Mouse (Mus musculus) C2C12 (cell line): ENCODE results near the gene Tdrd12. TPM values are rescaled to one million over a fixed set of nuclear protein-coding genes. Genes with fewer than 3 reads are reported as not detected.

Source experiments
- H3K27me3 ChIP-seq: one replicate; pipeline ENCODE4 v1.6.1; 2011; ENCODE audit not compliant: control insufficient read depth, insufficient read depth, insufficient read length
- H3K36me3 ChIP-seq: one replicate; pipeline ENCODE4 v1.6.1; 2011; ENCODE audit not compliant: control insufficient read depth, insufficient read depth
- H3K4me3 ChIP-seq: one replicate; pipeline ENCODE4 v1.5.1; 2011; ENCODE audit warnings: mild to moderate bottlenecking, control low read depth; ENCODE audit not compliant: poor library complexity, insufficient read depth, severe bottlenecking
- H3K79me2 ChIP-seq: one replicate; pipeline ENCODE4 v1.6.1; 2011; ENCODE audit not compliant: control insufficient read depth, insufficient read depth
- H3K79me3 ChIP-seq: one replicate; pipeline ENCODE4 v1.6.1; 2011; ENCODE audit warnings: low read depth, control low read depth
- H3ac ChIP-seq: one replicate; pipeline ENCODE3; 2011; ENCODE audit warnings: low read depth; ENCODE audit not compliant: control insufficient read depth, insufficient read length
- CEBPB ChIP-seq: IDR thresholded peaks from one replicate; pipeline ENCODE4 v1.6.1; 2011; ENCODE audit warnings: low read depth, mild to moderate bottlenecking, control low read depth, moderate library complexity
- CTCF ChIP-seq: IDR thresholded peaks from one replicate; pipeline ENCODE4 v1.5.1; 2011; ENCODE audit not compliant: control insufficient read depth, insufficient read depth, insufficient read length
- FOSL1 ChIP-seq: IDR thresholded peaks from one replicate; pipeline ENCODE4 v1.8.0; 2011; ENCODE audit warnings: mild to moderate bottlenecking, low read length; ENCODE audit not compliant: poor library complexity, insufficient read depth, severe bottlenecking
- MAX ChIP-seq: IDR thresholded peaks from one replicate; pipeline ENCODE4 v1.6.1; 2011; ENCODE audit warnings: mild to moderate bottlenecking, control low read depth
- MYOD1 ChIP-seq: IDR thresholded peaks from one replicate; pipeline ENCODE4 v1.6.1; 2011; ENCODE audit warnings: low read depth; ENCODE audit not compliant: control insufficient read depth, insufficient read length
- MYOG ChIP-seq: IDR thresholded peaks from one replicate; pipeline ENCODE4 v1.6.1; 2011; ENCODE audit not compliant: control insufficient read depth, insufficient read length; ENCODE audit errors: extremely low read depth
- USF1 ChIP-seq: IDR thresholded peaks from one replicate; pipeline ENCODE4 v1.6.1; 2011; ENCODE audit warnings: low read depth, mild to moderate bottlenecking, control low read depth, moderate library complexity
- polyA plus RNA-seq: library from polyadenylated mRNA; unstranded; fragments of >200 nt; fragmentation: generic; extraction: Trizol; gene quantifications from one replicate; pipeline ENCODE4 v1.2.1, GENCODE M21; 2012; ENCODE audit warnings: missing spikeins

The Tdrd12 gene
- polyA plus RNA-seq, 1 experiment = not detected

- Histone ChIP-seq H3ac (no peak overlapping the region), H3K27me3 (peaks cover 24% of the 10 kb centered on the region), H3K4me3 (no peak overlapping the region), H3K36me3 (no peaks in the 10 kb centered on the region), H3K79me3 (no peaks in the 10 kb centered on the region), H3K79me2 (no peaks in the 10 kb centered on the region)
- TF ChIP-seq MYOD1 (no peak), USF1 (no peak), FOSL1 (no peak), MYOG (no peak), MAX (no peak), CTCF (no peak)
Observed at GRCm38 (mm10) chr7:35564067-35564865, 26.7 kb upstream of the Tdrd12 start.

- TF ChIP-seq FOSL1 = no peak
- TF ChIP-seq MYOD1 = no peak
- no peak for TF ChIP-seq CTCF
- TF ChIP-seq USF1 = no peak
- TF ChIP-seq CEBPB = no peak
- no peak for TF ChIP-seq MYOG
- TF ChIP-seq MAX = no peak
- Histone ChIP-seq H3K27me3 (peaks cover 24% of the 10 kb centered on the region), H3K79me2 (no peaks in the 10 kb centered on the region), H3ac (no peak overlapping the region), H3K36me3 (no peaks in the 10 kb centered on the region), H3K4me3 (no peak overlapping the region), H3K79me3 (no peaks in the 10 kb centered on the region)
Observed at GRCm38 (mm10) chr7:35563071-35563470, 25.5 kb upstream of the Tdrd12 start.

- H3K79me3 ChIP-seq = no peaks in the 10 kb centered on the region
- H3K27me3 ChIP-seq = peaks cover 24% of the 10 kb centered on the region
- H3K4me3 ChIP-seq = no peak overlapping the region
- no peak overlapping the region for H3ac ChIP-seq
- no peaks in the 10 kb centered on the region for H3K79me2 ChIP-seq
- no peak for TF ChIP-seq MAX
- TF ChIP-seq CEBPB = no peak
- no peak for TF ChIP-seq USF1
- TF ChIP-seq FOSL1 = no peak
- no peak for TF ChIP-seq MYOG
- no peak for TF ChIP-seq CTCF
- no peak for TF ChIP-seq MYOD1
- no peaks in the 10 kb centered on the region for H3K36me3 ChIP-seq
Observed at GRCm38 (mm10) chr7:35559838-35560237, 22.3 kb upstream of the Tdrd12 start.

DNA sequence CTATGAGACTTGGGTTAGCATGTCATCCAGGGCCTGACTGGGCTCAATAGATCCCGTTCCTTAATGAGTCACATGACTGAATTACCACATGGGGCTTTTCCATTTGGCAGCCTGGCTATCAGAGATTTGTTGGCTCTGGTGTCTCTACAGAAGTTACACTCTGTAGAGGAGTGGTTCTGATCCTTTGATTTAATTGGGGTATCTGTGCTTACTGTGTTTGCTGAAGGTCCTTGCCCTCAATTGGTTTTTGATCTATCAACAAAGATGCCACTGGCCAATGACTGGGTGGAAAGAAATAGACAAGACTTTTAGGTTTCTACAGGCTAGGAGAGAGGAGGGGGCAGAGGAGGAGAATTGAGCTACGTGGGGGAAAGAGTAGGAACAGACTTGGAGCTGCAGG is 21.1 kb upstream of the Tdrd12 start:
- Histone ChIP-seq H3ac (no peak overlapping the region), H3K27me3 (peaks cover 24% of the 10 kb centered on the region), H3K4me3 (no peak overlapping the region), H3K79me3 (peaks cover 3% of the 10 kb centered on the region), H3K36me3 (no peaks in the 10 kb centered on the region), H3K79me2 (no peaks in the 10 kb centered on the region)
- TF ChIP-seq MYOG (no peak), CEBPB (no peak), USF1 (peak; percentile 44), MYOD1 (no peak)

DNA sequence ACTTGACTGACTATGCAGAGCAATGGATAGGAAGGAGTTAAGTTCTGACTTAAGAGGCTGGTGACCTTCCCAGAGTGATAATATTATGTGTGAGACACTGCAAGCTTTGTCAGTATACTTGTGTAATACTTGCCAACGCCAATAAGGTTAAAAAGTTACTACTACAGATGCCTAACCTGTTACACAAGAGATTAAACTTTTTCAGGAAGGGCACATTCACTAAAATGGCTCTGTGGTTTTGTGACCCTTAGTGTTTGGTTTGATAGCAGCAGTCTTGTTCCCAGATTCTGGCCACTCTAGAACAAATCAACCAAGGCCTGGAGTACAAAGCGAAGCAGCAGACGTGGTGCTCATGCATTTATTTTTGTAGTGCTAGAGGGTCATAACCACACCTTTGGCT is 20.0 kb upstream of the Tdrd12 start:
- TF ChIP-seq FOSL1 (no peak), USF1 (no peak), MAX (no peak), MYOG (no peak), MYOD1 (no peak), CEBPB (no peak), CTCF (no peak)
- Histone ChIP-seq H3ac (no peak overlapping the region), H3K79me3 (peaks cover 3% of the 10 kb centered on the region), H3K79me2 (no peaks in the 10 kb centered on the region), H3K4me3 (no peak overlapping the region), H3K36me3 (no peaks in the 10 kb centered on the region), H3K27me3 (peaks cover 18% of the 10 kb centered on the region)

DNA sequence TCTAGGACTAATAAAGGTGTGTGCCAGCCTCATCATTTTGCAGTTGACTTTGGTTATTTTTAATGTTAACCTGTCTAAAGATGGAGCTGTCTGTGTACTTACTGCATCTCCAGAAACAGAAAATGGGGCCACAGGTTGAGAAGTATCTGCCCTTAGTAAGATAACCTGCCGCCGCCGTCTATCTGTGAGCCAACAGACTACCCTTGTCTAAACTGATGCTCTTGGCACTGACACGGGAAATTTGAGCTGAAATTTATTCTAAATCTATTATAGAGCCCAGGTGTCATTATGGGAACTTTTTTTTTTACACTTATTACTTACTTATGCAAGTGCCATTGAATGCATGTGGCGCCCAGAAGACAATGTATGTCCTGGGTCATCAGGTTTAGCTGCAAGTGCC is 19.4 kb upstream of the Tdrd12 start:
- H3K79me3 ChIP-seq = peaks cover 3% of the 10 kb centered on the region
- no peak overlapping the region for H3ac ChIP-seq
- TF ChIP-seq USF1 (no peak), CEBPB (no peak), CTCF (no peak), MYOG (no peak), FOSL1 (no peak), MAX (no peak), MYOD1 (no peak)
- no peaks in the 10 kb centered on the region for H3K79me2 ChIP-seq
- H3K4me3 ChIP-seq = no peak overlapping the region
- H3K27me3 ChIP-seq = peaks cover 12% of the 10 kb centered on the region
- H3K36me3 ChIP-seq = no peaks in the 10 kb centered on the region
